Comparison of ENCODE assay signal across 14 mouse cellular contexts in genomic region chr6:94197831-94198230, GRCm38 (mm10).
DNase-seq lines count a peak whose midpoint lies in the region.
"Had no signal": no experiment of that assay in that cellular context is flagged by ENCODE, and none has a peak within 500 bp of the region (broad histone marks: within the 10 kb centered on the region; RNA-seq: fewer than 3 reads in every experiment).

No protein-coding gene starts in this region.

- peak; percentile 38 for DNase-seq in adrenal gland, adult 2 months
- no peak for DNase-seq in adrenal gland, adult 8-10 months
- DNase-seq in NIH3T3 (ENCODE audit: low read depth): peak; percentile 66
- DNase-seq in left cerebral cortex, adult 18-20 months (ENCODE audit: low spot score in 2 of 2): no peak
- DNase-seq in frontal cortex, postnatal 36 days (ENCODE audit: low spot score in 2 of 2): no peak
- DNase-seq: adrenal gland, postnatal 14 days; adrenal gland, postnatal 36 days; B cell, adult 2 months; cerebellum, adult 11-12 months; cerebellum, adult 2 months; cerebellum, adult 9-10 months; cerebellum, postnatal 10 days; cerebellum, postnatal 25 days; forebrain, postnatal 0 days had no signal

Comparison
In these comparisons a context has a peak if more than half of its experiments do, and no peak if none do; other contexts are left out.
1. DNase-seq: peak in adrenal gland, adult 2 months (single experiment) and NIH3T3 (single experiment); none in adrenal gland, adult 8-10 months (single experiment), left cerebral cortex, adult 18-20 months (0 of 2) and frontal cortex, postnatal 36 days (0 of 2).